Mouse (Mus musculus) limb, embryonic 14.5 days (tissue): ENCODE measurements around the gene Fam167b. TPM values are rescaled to one million over a fixed set of nuclear protein-coding genes. Genes with fewer than 3 reads are reported as not detected.
"Not testable (repeated sequence)": the region's sequence is repeated elsewhere in the genome, so short reads cannot be mapped to it uniquely, and the experiment has no call there.

ENCODE experiments used
- ATAC-seq: fragments of 200-750 bp; cut with Nextera tagmentation; 2 replicates; pipeline ENCODE4 v1.8.0; 2017; ENCODE audit warnings: low read depth, moderate number of reproducible peaks, moderate TSS enrichment; ENCODE audit not compliant: low FRiP score
- DNase-seq: peaks from one replicate; pipeline ENCODE4 v3.0.0-alpha.2; 2015; ENCODE audit warnings: low spot score
- H3K27ac ChIP-seq: fragments of 300-500 bp; sonication (generic); replicated peaks from 2 replicates; pipeline ENCODE4 v1.5.1; 2014; ENCODE audit warnings: low read depth, mild to moderate bottlenecking, low read length, moderate library complexity, mixed read lengths
- H3K27me3 ChIP-seq: fragments of 300-500 bp; sonication (generic); 2 replicates; pipeline ENCODE4 v1.6.1; 2014; ENCODE audit warnings: low read length, mixed read lengths; ENCODE audit not compliant: control insufficient read depth, insufficient read depth
- H3K36me3 ChIP-seq: fragments of 300-500 bp; sonication (generic); 2 replicates; pipeline ENCODE4 v1.6.1; 2014; ENCODE audit warnings: mild to moderate bottlenecking, low read length, moderate library complexity, mixed read lengths; ENCODE audit not compliant: control insufficient read depth, insufficient read depth
- H3K4me1 ChIP-seq: fragments of 300-500 bp; sonication (generic); 2 replicates; pipeline ENCODE4 v1.6.1; 2014; ENCODE audit warnings: antibody characterized with exemption, low read length, mixed read lengths; ENCODE audit not compliant: control insufficient read depth, insufficient read depth
- H3K4me2 ChIP-seq: fragments of 300-500 bp; sonication (generic); replicated peaks from 2 replicates; pipeline ENCODE4 v1.6.1; 2014; ENCODE audit warnings: low read depth, mild to moderate bottlenecking, low read length, moderate library complexity; ENCODE audit not compliant: severe bottlenecking
- H3K4me3 ChIP-seq: fragments of 300-500 bp; sonication (generic); replicated peaks from 2 replicates; pipeline ENCODE4 v1.5.1; 2014; ENCODE audit warnings: low read length
- H3K9ac ChIP-seq: fragments of 300-500 bp; sonication (generic); 2 replicates; pipeline ENCODE4 v1.6.1; 2014; ENCODE audit warnings: mild to moderate bottlenecking, low read depth, low read length, moderate library complexity; ENCODE audit not compliant: severe bottlenecking
- H3K9me3 ChIP-seq: fragments of 300-500 bp; sonication (generic); 2 replicates; pipeline ENCODE4 v1.6.1; 2016; ENCODE audit warnings: low read length; ENCODE audit not compliant: control insufficient read depth
- POLR2A ChIP-seq: fragments of 200-500 bp; IDR thresholded peaks from 2 replicates; pipeline ENCODE4 v1.8.0; 2012; ENCODE audit warnings: inconsistent platforms, mild to moderate bottlenecking, moderate library complexity, borderline replicate concordance; ENCODE audit not compliant: insufficient read depth, insufficient read length; ENCODE audit errors: extremely low read depth
- WGBS: fragments of 180-500 bp; shearing (Covaris S2); extraction: QIAGEN DNeasy Blood & Tissue Kit; methylation state at CpG from one replicate; pipeline ENCODE4 v1.1.7; 2014; 5-methylcytosine and 5-hydroxymethylcytosine counted together
- polyA plus RNA-seq, 2 experiments: library from polyadenylated mRNA; depleted of rRNA in 1 of 2; stranded (reverse) in 1 of 2; unstranded in 1 of 2; fragments of >200 nt; fragmentation: Nextera tagmentation in 1 of 2; extraction: Ambion mirVana in 1 of 2; gene quantifications; 2 replicates each; pipeline versions ENCODE4 v1.2.1 to v1.2.3; 2012 to 2014

Gene Fam167b
- polyA plus RNA-seq, 2 experiments: 5.3 to 7.3 TPM

DNA sequence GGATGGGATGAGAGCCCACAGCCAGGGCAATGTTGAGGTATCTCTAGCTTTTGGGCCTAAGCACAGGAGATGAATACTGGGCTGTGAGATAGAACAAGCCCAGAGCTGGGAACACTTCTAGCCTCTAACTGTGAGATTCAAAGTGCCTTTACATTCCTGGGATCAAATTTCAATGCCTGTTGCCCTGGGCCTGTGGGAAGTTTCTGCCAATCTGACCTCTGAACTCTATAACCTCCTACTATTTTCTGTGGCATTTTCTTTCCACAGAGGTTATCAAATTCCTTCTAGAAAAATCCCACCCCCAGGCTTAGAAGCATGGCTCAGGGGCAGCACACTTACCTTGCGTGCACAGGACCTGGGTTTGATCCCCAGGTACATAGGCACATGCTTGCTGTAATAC is 28.1 kb downstream of the Fam167b start:
- H3K9ac ChIP-seq: no peak overlapping the region
- no peak overlapping the region for H3K4me2 ChIP-seq
- no peak overlapping the region for H3K27ac ChIP-seq
- no peaks in the 10 kb centered on the region for H3K27me3 ChIP-seq
- H3K4me3 ChIP-seq: no peak overlapping the region
- 41% methylated on average over 1 of the region's 1 CpGs for WGBS
- no peaks in the 10 kb centered on the region for H3K36me3 ChIP-seq
- DNase-seq (no peak), ATAC-seq (no peak)
- no peaks in the 10 kb centered on the region for H3K9me3 ChIP-seq
- no peak for TF ChIP-seq POLR2A
- H3K4me1 ChIP-seq: peaks cover under 1% of the 10 kb centered on the region; the same call in 1 of the 2 replicates

DNA sequence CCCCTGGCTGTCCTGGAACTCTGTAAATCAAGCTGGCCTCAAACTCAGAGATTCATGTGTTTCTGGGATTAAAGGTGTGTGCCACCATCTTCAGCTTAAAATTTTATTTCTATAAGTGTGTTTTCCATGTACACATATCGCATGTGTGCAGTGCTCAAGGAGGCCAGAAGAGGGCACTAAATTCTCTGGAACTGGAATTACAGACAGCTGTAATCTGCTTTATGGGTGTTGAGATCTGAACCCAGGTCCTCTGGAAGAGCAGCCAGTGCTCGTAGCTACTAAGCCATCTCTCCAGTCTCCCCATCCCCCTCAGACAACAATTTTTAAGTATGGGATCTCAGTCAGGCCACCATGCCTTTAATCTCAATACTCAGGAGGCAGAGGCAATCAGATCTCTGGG is 29.0 kb downstream of the Fam167b start:
- no peak for ATAC-seq
- no peaks in the 10 kb centered on the region for H3K9me3 ChIP-seq
- H3K36me3 ChIP-seq: no peaks in the 10 kb centered on the region
- no peak for TF ChIP-seq POLR2A
- H3K4me1 ChIP-seq: no peaks in the 10 kb centered on the region
- H3K27me3 ChIP-seq: no peaks in the 10 kb centered on the region
- H3K9ac ChIP-seq: no peak overlapping the region
- no peak overlapping the region for H3K4me2 ChIP-seq
- H3K27ac ChIP-seq: no peak overlapping the region
- H3K4me3 ChIP-seq: no peak overlapping the region
- DNase-seq: no peak
- WGBS: 92% methylated on average over 2 of the region's 2 CpGs

DNA sequence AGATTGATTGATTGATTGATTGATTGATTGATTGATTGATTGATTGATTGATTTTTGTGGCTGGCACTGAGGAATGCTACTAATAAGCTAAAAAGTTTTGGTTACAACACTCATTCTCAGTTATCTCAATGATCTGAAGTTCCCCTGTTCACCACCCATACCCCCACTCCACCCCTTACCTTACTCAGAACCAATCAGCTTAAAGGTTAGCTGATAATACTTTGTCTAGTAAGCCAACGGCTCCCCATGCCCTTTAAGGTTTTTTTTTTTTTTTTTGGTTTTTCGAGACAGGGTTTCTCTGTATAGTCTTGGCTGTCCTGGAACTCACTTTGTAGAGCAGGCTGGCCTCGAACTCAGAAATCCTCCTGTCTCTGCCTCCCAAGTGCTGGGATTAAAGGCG is 30.7 kb downstream of the Fam167b start:
- WGBS: 87% methylated on average over 4 of the region's 4 CpGs
- not testable (repeated sequence) for H3K9ac ChIP-seq, H3K27ac ChIP-seq, H3K4me2 ChIP-seq, H3K4me1 ChIP-seq, H3K9me3 ChIP-seq, H3K27me3 ChIP-seq, DNase-seq, H3K4me3 ChIP-seq, H3K36me3 ChIP-seq, ATAC-seq

DNA sequence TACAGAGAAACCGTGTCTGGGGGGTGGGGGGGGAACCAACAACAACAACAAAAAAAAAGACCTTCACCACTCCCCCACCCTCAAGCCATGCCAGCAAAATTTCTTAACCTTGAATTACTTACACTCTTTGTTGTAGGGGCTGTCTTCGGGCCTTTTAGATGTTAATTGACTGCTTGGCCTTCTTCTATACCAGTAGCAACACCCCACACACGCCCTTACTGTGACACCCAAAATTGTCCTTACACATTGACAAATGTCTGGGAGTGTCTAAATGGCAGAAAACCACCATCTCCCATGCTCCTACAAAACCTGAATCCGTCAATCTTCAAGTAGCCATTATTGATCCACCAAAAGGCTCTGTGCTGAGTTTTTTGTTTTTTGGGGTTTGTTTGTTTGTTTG is 34.2 kb downstream of the Fam167b start:
- no peak for TF ChIP-seq POLR2A
- H3K4me3 ChIP-seq: no peak overlapping the region
- no peaks in the 10 kb centered on the region; the same call in 1 of the 2 replicates for H3K36me3 ChIP-seq
- ATAC-seq (no peak), DNase-seq (no peak)
- no peaks in the 10 kb centered on the region for H3K27me3 ChIP-seq
- peaks cover 7% of the 10 kb centered on the region for H3K4me1 ChIP-seq
- no peak overlapping the region for H3K9ac ChIP-seq
- no peaks in the 10 kb centered on the region for H3K9me3 ChIP-seq
- no peak overlapping the region for H3K4me2 ChIP-seq
- 91% methylated on average over 4 of the region's 4 CpGs for WGBS
- H3K27ac ChIP-seq: no peak overlapping the region

DNA sequence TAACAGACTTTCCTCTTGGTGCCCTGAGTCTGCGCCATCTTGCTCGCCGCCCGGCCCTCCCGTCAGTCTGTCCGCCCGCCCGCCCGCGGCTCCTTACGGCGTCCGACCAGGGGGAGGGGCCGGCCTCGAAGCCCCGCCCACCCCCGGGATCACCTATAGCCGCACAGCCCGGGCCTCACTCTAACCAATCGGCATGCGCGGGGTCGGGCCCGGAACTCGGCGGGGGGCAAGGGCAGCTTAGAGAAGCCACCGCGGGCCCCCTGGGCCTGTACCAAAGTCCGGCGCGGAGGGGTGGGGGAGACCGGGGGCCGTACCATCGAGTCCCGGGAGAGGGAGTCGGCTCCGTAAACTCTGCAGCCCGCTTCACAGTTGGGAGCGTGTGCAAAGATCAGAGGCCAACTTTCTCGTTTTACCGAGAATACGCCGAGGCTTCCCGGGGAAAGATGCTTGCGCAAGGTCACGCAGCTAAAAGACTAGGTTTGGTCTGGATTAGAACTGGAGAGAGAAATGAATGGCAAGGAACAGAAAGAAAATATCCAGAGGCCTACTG is 35.7 kb downstream of the Fam167b start, which contains the start of gene Hdac1:
Hdac1 (minus strand) TSS at position 122 of the 550 bp plus-strand sequence.
- peak; percentile 98 for DNase-seq
- WGBS: under 1% methylated on average over 43 of the region's 46 CpGs

More for the DNA sequence above, 35.7 kb downstream of the Fam167b start, which contains the start of gene Hdac1:
- Histone ChIP-seq H3K9ac (peak within 1 kb of the TSS; percentile 79), H3K4me3 (peak within 1 kb of the TSS; percentile 83), H3K36me3 (peaks cover 9% of the 10 kb centered on the region), H3K27ac (peak within 1 kb of the TSS; percentile 77), H3K9me3 (no peaks in the 10 kb centered on the region), H3K4me1 (peaks cover 7% of the 10 kb centered on the region), H3K4me2 (peak within 1 kb of the TSS; percentile 85), H3K27me3 (no peaks in the 10 kb centered on the region)
- 0 out of 2 replicates have a peak, but pooled peaks have one; percentile 32 for TF ChIP-seq POLR2A
- ATAC-seq: peak; percentile 100
